Mouse (Mus musculus) large intestine, adult 2 months (tissue): ENCODE results near the gene Fstl4. TPM values are rescaled to one million over a fixed set of nuclear protein-coding genes. Genes with fewer than 3 reads are reported as not detected.

Experiments used
- DNase-seq: peaks from one replicate; pipeline ENCODE4 v3.0.0-alpha.2; 2012; ENCODE audit warnings: low read depth, low spot score
- WGBS: fragments of 180-500 bp; shearing (Covaris S2); methylation state at CpG from one replicate; pipeline ENCODE4 v1.1.7; 2018; 5-methylcytosine and 5-hydroxymethylcytosine counted together
- polyA plus RNA-seq: library from polyadenylated mRNA; depleted of rRNA; stranded (reverse); fragments of >200 nt; gene quantifications from 2 replicates; pipeline ENCODE4 v1.2.3, GENCODE M21; 2012

Gene Fstl4
- polyA plus RNA-seq, 1 experiment: 0.47 TPM

DNA sequence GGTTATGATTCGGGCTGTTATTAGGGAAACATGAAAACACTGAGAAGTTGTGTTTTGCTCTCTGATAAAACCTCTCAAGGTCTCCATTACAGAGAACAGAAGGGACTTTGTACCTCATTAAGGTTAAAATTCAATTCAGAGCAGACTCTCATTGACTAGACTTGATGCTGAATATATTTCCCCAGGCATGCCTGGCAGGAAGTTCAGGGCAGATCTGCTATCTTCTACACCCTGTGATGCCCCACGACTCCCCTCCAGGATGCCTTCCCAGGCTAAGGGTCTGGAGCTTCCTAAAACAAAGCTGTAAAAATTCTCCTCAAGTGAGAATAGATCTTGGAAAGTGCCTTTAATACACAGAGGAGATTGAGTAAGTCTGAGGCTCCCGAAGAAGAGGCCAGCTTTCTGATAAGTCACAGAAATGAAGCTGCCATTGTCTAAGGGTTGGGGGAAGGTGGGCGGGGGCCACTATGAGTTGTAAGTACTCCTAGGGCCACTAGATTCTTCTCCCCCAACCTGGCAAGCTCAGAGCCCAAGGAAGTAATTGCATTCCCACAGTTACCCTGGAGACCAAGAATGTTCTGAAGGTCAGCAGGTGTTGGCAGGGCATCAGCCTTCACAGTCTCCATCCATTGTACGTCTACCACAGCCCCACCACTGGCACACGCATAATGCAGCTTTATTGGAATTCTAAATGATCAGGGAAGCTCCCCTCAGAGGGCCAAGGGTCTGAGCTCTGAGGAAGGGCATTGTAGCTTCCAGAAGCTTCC is 345.4 kb downstream of the Fstl4 start:
- DNase-seq: no peak
- WGBS: 26% methylated on average over 6 of the region's 6 CpGs

DNA sequence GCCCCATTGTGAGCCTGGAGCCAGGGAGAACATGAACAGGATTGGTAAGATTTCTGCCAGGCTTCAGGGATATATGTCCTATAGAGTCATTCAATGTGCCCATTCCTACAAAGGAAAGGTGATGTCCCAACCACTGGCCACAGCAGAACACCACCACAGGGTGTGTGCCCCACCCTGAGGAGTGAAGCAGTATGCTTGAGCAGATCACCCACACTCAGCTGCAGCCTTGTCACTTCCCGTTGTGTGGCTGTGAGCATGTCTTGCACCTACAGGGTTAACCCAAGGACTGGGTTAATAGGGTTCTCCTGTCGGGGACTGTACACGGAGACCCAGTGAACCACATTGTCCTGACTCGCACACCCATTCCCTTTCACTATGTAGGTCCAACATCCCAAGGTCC is 351.3 kb downstream of the Fstl4 start:
- 86% methylated on average over 4 of the region's 4 CpGs for WGBS
- DNase-seq: no peak

DNA sequence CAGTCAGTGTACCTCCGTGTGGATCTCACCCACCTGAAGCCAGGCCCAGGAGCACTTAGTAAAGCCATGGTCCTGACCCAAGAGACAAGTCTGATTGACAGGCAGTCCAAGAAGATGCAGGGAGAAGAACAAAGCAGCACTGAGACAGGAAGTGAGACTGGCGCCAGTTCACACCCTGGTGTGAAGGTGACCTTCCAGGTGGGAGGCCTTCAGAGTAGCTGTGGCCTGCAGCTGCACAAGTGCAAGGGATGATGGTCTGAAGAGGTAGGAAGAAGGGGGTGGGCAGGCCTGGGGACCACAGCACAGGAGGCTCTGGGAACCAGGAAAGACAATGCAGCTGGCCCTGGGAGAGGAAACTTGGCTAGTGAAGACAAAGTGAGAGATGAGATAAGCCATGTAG is 351.9 kb downstream of the Fstl4 start:
- whole genome bisulfite sequencing: 73% methylated on average over 2 of the region's 2 CpGs
- DNase-seq: no peak

DNA sequence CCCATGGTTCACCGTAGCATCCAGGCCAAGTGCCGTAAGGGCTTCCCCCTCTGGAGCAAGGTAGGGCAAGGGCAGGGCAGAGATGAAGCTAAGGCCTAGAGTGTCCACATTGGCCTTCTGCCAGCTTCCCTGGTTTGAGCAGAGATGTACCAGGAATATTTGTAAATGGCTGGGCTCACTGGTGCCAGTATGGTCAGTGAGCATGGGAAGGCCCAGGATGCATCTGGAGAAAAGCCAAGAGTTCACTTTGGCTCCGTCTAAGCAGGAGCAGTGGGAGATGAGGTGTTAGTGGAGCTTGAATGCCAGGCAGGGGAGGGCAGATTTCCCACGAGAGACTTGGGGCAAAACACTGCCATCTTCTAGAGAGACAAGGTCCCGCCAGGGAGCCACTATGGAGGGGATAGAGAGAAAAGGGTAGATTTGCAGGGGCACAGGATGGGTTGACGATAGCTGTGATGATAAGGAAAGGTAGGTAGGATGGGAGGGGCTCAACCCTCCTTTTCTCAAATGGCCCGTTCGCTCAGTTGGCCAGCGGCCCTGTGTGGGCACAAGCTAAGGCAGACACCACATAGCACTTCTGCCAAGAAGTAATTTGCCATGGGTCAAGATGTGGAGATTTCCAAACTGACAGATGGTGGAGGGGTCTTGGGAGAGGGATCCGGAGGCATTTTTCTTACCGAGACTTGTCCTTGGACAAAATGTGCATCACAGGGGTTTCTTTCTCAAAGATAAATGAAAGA is 354.0 kb downstream of the Fstl4 start:
- WGBS: 88% methylated on average over 11 of the region's 11 CpGs

DNA sequence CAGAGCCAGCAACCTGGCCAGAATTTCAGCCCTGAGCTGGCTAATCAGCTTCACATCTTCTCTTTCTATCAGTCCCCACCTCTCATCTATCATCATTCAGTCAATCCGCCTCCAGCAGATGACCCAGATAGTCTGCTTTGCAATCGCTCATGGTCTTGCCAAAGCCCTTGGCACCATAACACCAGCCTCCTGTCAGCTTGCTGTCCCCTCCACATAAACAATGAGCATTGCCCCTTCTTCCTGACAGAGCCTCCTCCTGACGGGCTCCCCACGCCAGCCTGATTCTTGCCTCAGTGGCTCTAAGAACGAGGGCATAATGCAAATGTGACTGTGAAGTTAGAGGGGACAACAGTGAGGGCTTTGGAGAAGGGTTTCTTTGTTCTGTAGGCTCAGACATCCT is 355.5 kb downstream of the Fstl4 start:
- WGBS: 88% methylated on average over 5 of the region's 5 CpGs
- no peak for DNase-seq

More for the DNA sequence above, 354.0 kb downstream of the Fstl4 start:
- no peak for DNase-seq

DNA sequence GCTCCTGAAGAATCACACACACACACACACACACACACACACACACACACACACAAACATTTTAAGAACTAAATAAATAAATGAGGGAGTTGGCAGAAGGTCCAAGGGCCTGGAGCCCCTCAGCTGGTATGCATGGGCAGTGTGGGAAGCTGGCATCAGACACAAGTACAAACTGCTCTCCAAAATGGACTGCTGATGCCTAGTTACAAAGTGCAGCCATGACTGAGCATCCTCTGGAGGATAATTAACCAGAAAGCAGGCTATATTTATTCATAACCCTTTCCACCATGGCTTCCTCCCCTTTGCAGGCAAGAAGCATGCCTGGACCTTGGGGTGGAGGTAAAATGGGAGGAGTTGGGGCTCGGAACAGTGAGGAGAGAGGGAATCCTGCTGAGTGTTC is 356.8 kb downstream of the Fstl4 start:
- no peak for DNase-seq
- WGBS: 48% methylated on average over 1 of the region's 1 CpGs

DNA sequence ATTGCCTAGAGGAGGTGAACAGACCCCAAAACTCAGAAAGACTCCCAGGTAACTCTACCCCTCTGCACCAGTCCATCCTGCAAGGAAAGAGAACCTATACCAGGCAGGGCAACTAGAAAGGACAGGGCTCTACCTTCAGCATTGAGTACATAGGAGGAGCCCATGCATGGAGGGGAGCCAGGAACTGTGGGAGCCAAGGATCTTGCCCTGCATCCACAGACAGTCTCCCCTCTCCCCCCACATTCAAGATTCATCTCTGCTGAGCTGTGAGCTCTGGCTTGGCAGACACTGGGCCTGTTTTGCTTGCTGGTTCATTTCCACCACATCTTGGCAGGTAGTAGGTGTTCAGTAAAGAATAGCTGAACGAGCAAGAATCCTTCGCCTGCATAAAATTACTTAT is 360.4 kb downstream of the Fstl4 start:
- DNase-seq: no peak
- WGBS: 69% methylated on average over 2 of the region's 2 CpGs

DNA sequence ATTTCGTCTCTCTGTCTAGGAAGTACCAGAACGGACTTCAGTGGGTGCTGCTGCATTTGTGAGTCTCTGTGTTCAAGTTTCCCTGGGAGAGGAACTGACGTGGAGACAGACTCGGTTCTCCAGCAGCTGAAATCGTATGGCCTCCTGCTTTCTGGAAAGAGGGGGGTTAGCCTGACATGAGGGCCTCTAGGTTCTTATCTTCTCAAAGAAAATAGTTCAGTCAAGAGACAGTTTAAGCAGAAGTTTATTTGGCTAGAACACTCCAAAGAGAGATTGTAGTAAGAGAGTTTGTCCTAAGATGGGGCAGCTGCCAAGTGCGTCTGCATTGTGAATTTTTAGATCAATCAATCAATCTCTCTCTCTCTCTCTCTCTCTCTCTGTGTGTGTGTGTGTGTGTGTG is 362.2 kb downstream of the Fstl4 start:
- 70% methylated on average over 6 of the region's 6 CpGs for WGBS
- DNase-seq: no peak

DNA sequence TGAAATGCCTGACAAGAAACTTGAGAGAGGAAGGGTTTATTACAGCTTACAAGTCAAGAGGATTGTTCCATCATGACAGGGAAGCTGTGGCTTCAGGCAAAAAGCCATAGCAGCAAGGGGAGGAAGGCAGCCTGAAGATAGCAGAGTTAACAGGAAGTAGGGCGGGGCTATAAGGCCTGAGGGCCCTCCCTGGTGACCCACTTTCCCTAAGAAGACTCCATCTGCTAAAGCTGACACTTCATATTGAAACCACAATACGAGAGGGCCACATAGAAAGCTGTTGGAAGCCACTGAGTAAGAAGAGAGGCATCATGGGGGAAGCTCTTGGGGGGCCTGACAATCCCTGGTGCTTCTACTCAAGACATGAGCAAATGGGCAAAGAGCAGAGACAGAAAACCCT is 364.2 kb downstream of the Fstl4 start:
- WGBS: 60% methylated on average over 2 of the region's 2 CpGs
- DNase-seq: no peak

DNA sequence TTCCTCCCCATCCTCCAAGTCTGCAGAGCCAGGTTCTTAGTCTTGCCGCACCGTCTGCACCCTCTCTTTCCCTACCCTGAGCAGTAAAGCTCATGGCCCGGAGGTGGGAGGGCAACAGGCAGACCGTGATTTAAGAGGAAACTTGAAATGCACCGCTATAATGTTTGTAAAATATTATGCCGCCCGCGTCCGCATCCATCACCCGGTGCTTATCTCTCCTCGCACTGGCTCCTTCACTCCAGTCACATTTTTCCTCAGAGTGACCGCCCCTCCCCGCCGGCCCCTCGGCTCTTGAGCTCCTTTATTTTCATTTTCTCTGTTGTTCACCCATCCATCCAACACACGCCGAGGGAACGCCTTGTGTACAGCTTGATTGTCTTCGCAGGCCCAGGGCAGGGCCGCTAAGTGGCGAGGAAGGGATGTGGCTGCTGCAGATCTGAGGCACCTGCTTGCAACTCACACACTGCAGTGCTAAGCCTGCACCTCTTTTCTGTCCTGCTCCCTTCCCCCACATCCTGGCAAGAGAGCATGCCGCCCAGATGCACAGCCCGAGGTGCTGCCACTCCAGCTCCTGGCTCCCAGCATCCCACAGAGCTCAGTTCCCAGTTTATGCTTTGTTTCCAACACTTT is 368.1 kb downstream of the Fstl4 start:
- no peak for DNase-seq
- WGBS: 58% methylated on average over 23 of the region's 23 CpGs

DNA sequence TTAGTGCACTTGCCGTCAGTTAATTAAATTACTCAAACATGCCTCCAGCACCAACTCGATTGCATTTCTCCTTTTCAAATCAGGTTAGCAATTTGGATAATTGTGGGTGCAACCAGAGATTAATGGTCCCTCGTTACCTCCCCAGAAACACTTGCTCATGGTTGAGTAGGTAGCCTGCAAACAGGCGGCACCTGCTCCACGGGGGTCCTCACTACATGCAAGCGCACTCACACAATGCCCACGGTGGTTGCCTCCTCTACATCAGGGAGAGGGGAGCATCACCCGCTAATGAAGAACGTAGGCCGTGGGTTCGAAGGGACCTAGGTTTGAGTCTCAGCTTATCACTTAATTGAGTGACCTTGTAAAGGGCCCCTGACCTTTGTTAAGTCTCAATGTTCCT is 371.9 kb downstream of the Fstl4 start:
- DNase-seq: no peak
- WGBS: 87% methylated on average over 11 of the region's 11 CpGs

DNA sequence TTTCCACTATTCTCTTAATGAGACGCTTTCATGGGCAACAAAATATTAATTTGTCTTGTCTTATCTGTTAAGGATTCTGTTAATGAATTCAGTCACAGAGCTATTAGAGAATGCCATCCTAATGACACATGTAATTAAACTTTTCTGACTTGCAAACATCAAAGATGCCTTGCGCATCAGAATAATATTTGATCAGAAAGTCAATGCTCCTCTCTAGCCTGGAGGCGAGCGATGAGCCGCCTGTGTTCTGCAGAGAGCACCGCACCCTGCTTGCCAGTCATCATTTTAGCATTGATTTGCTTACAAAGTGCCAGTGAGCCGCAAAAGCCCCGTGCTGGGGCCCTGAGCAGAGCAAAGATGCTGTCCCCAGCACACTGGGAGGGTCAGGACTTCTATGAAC is 372.9 kb downstream of the Fstl4 start:
- DNase-seq: no peak
- WGBS: 81% methylated on average over 8 of the region's 8 CpGs

DNA sequence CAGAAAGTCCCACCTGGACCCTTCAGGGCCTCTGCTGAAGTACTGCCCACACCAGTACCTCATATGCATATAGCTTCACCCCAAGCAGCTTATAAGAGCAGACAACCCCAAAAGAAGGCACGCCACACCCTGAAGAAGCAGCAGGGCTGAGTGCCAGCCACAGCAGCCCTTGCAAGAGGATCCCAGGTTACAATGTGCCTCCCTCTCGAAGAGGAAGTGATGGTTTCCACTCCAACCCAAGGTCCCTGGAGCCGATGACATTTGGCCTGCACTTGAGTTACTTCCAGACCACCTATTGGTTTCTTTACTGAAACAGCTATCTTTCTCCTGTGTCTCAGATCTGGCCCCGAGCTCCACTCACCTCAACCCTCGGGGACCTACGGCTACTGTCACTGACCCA is 373.8 kb downstream of the Fstl4 start:
- 75% methylated on average over 6 of the region's 6 CpGs for WGBS
- no peak for DNase-seq

DNA sequence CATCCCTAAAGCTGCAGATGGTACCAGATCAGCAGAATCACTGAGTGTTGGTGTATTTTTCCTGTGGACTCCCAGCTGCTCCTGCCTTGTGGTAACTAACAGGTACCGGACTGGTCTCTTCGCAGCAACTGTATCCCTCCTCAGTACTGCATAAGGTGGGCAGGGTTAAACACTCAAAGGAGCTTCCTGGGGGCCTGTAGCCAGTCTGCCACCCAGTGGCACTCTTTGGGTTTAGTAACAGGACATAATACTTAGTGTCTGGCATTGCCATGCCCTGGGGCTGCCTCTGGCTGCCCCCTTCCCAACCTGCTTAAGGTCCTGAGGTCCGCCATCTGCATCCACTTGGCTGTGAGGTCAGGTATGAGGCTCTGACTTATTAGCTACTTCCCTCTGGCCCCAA is 375.2 kb downstream of the Fstl4 start:
- 94% methylated on average over 3 of the region's 3 CpGs for WGBS
- no peak for DNase-seq

DNA sequence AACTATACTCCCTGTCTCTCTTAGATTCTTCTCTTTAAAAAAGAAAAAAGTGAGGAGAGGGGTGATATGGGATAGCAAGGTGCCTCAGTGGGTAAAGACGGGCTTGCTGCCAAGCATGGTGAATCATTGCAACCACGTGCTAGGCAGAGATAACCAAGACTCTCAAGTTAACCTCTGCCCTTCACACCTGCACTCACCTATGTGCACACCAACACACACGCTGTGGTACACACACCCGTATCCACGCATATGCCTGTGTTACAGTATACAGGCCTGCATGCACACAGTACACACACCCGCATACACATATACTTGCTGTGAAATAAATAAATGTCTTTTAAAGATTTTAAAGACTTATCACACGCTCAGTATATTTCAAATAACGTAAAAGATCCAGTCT is 375.8 kb downstream of the Fstl4 start:
- no peak for DNase-seq
- 55% methylated on average over 8 of the region's 8 CpGs for WGBS

DNA sequence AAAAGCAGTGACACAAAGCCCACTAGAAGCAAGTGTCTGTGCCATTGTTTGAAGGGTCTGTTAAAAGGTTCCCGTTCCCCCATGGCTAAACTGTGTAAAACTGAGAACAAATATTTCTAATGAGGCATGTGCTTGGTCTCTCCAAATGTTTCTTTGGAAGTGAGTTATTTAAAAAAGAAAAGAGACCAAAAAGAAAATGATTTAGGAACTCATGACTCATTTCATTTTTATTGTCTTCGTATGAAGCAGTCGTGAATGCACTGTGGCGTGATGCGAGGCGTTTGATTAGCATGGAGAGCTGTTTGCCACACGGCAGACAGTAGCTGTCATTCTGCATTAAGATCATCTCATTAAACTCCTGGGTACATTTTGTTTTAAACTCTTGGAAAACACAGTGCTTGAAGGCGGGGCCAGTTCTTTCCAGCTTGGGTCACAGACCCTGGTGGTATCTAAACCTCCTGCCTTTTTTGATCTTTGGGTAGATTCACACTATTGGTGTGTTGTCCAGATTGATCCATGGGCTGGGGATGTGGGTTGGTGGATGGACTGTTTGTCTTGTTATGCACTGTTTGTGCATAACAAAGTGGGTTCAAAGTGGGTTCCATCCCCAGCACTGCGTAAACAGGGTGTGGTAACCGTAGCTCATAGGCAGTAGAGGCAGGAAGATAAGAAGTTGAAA is 376.4 kb downstream of the Fstl4 start:
- DNase-seq: no peak
- WGBS: 67% methylated on average over 10 of the region's 10 CpGs

DNA sequence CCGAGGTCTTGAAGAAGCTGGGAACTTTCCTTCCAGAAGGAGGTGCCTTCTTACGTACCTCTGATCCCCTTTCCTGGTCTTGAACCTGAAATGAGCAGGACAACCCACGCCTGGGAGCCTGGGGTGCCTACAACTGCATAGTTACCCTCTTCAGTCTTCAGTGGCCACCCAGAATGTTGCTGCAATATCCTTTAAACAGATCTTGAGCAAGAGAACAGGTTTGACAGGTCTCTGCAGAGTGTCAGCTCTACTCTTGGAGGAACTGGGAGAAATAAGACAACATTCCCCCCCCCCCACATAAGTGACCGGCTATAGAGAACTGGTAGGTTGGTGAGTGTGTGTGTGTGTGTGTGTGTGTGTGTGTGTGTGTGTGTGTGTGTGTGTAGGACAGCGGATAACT is 379.1 kb downstream of the Fstl4 start:
- no peak for DNase-seq
- 55% methylated on average over 5 of the region's 5 CpGs for WGBS

DNA sequence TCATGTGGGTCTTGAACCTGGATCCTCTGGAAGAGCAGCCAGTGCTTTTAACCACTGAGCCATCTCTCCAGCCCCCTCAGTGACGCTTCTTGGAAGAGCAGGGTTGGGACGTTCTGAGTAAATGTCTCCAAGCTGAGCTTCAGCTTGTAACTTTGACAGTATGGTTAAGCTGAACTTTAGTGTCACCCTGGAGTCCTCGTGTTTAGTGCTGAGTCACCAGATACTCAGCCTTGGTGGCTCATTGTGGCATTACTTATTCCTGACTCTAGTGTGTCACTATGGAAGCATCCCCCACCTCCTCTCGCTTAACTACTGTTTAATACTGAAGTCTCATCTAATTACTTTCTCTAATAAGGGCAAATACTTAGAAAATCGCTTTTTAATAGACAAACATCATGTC is 380.1 kb downstream of the Fstl4 start:
- whole genome bisulfite sequencing: 71% methylated on average over 5 of the region's 5 CpGs
- no peak for DNase-seq

DNA sequence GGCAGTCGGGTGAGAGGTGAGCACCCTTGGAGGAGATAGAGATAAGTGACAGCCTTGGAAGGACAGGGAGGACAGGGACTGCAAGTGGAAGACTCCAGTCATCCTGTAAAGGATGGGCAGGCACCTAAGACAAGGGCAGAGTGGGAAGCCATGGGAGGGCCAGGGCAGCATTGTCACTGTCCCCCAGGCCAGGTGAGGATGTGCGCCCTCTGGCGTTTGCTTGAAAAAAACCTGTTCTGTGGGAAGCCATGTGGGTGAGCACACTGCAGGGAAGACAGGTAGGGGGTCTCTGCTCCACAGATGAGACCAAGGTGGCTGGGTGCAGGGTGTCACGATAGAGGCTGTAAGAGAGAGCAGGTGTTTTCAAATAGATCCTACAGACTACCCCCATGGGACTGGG is 381.9 kb downstream of the Fstl4 start:
- WGBS: 37% methylated on average over 4 of the region's 4 CpGs
- no peak for DNase-seq

DNA sequence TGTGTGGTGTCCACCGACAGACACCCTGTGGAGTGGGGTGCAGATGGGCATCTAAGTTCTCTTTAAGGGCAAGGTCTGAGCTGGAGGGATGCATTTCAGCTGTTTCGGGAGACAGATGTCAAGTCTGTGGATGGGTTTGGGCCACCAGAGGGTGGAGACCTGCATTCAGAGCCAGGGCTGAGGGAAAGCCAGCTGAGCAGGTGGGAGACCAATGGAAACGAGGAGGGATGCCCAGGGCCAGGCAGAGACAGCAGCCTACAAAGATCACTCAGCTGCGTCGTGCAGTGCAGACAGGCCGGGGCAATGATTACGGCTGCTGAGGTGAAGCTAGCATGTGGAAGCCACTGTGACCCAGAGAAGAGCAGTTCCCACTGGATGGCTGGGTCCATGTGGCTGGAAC is 392.0 kb downstream of the Fstl4 start:
- 75% methylated on average over 7 of the region's 7 CpGs for WGBS
- DNase-seq: no peak
